Mouse (Mus musculus): ENCODE results near the gene Blzf1. TPM values are rescaled to one million over a fixed set of nuclear protein-coding genes. Genes with fewer than 3 reads are reported as not detected.

The Blzf1 gene
- polyA plus RNA-seq, 1 experiment from 2014 or later, result 27.5 TPM

DNA sequence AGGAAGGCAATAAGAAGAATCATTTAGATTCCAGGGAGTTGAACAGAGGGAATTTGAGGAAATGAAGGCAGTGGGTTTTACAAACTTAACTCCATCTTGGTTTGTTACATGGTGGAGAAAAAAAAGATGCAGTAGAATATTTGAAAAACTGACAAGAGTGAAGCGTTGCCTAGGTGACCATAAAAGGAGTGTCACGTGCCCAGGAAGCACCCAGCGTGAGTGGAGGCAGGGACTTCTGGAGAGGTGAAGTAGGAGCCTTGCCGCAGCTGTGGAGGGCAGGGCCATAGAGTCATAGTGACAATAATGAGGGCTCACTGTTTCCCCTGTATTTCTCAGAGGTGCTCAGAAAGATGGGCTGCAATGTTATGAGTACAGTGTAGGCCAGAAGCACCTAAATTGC lies 28.0 kb downstream of the Blzf1 start:
- peaks cover 13% of the 10 kb centered on the region for H3K4me1 ChIP-seq
- H3K9me3 ChIP-seq (replicated peaks), result no peaks in the 10 kb centered on the region
- no peak overlapping the region for H3K27ac ChIP-seq
- 65% methylated on average over 4 of the region's 4 CpGs for WGBS
- no peaks in the 10 kb centered on the region for H3K27me3 ChIP-seq (ENCODE audit: low read depth, poor library complexity, severe bottlenecking)
- H3K36me3 ChIP-seq, result no peaks in the 10 kb centered on the region
- H3K4me3 ChIP-seq, result no peak overlapping the region
- DNase-seq (ENCODE audit: low spot score), result no peak

DNA sequence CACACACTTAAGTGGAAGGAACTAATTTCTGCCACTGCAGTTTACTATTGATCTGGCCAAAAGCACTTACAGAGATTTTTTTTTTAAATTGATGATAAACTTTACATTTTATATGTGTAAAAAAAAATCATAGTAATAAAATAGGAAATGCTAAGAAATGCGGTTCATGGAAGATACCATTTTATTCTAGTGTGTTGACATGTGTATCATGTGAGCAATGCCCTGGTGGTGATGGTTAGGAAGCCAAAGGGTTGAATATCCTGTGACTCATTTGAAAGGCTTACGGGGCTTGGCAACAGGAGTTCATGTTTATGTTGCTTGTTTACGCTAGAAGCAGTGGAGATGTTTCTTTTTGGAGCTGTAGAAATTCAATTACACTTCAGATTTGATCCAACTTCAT lies 30.7 kb downstream of the Blzf1 start:
- Histone ChIP-seq H3K27me3 (ENCODE audit: low read depth, poor library complexity, severe bottlenecking) (no peaks in the 10 kb centered on the region), H3K4me1 (peaks cover 32% of the 10 kb centered on the region), H3K4me3 (no peak overlapping the region), H3K9me3 (replicated peaks) (no peaks in the 10 kb centered on the region), H3K36me3 (no peaks in the 10 kb centered on the region), H3K27ac (no peak overlapping the region)
- WGBS, result 95% methylated on average over 3 of the region's 3 CpGs
- DNase-seq (ENCODE audit: low spot score), result no peak

DNA sequence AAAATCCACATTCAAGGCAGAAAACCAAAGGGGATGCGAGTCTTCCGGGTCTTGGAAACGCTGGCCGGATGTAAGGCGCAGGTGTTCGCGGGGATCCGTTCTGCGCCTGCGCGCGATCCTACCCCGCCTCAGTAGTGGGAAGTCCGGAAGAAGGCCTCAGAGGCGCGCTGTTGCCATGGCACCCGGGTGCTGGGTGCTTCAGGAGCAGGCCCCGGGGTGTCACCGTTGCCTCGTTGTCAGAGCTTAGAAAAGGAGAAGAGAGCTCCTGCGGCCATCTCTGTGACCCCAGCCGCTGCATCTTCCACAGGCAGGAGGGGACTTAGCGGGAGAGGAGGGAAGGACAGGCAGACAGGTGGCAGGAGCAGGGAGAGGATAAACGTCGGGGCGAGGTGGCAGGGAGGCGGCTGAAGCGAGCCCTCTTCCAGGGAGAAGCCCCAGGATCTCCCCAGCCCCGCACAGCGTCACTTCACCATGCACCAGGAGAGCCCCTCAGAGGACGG lies 31.8 kb downstream of the Blzf1 start, which contains the start of gene Ccdc181:
Gene Ccdc181, plus strand, starts transcription at position 131 of the 500 bp plus-strand sequence.
- Histone ChIP-seq H3K27ac (peak within 1 kb of the TSS; percentile 74), H3K4me1 (peaks cover 32% of the 10 kb centered on the region), H3K4me3 (peak within 1 kb of the TSS; percentile 75), H3K36me3 (no peaks in the 10 kb centered on the region), H3K27me3 (ENCODE audit: low read depth, poor library complexity, severe bottlenecking) (no peaks in the 10 kb centered on the region), H3K9me3 (replicated peaks) (no peaks in the 10 kb centered on the region)
- under 1% methylated on average over 31 of the region's 31 CpGs for WGBS
- DNase-seq (ENCODE audit: low spot score), result peak; percentile 93

DNA sequence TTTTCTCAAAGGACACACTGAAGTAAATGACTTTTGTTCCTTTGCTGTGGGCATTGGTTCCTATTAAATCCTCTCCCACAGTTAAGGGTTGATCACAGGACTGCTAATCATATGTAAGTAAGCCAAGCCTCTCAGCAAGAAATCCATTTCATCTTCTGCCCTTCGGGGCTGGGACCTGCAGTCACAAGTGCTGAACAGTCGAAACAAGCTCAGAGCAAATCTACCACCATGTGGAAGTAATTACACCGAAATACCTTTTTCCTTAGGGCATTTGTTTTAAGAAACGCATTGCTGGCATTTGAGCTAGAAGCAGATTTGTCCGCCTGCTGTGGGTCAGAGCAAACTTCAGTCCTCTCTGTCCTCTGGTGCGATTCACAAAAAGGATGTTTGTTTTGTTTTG lies 33.6 kb downstream of the Blzf1 start:
- H3K27ac ChIP-seq, result no peak overlapping the region
- WGBS, result 34% methylated on average over 6 of the region's 6 CpGs
- H3K9me3 ChIP-seq (replicated peaks), result no peaks in the 10 kb centered on the region
- H3K4me3 ChIP-seq, result no peak overlapping the region
- DNase-seq (ENCODE audit: low spot score), result no peak
- H3K4me1 ChIP-seq, result peaks cover 32% of the 10 kb centered on the region
- no peaks in the 10 kb centered on the region for H3K36me3 ChIP-seq
- no peaks in the 10 kb centered on the region for H3K27me3 ChIP-seq (ENCODE audit: low read depth, poor library complexity, severe bottlenecking)

DNA sequence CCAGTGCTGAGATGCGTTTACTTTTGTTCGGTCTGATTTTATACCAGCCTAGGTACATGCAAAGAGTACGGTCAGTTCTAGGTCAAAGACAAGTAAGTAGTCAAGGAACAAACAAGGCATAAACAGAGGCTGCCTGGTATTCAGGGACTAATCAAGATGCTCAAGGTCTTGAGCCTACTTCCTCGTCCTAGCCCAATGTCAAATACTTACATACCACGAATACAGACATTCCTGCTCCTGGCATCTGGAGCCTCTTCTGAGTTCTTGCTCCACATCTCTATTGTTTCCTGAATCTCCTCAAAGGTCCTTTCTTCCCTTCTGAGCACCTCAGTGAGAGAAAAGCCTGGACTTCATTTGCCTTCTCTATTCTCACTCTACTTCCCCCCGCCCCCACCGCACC lies 36.3 kb downstream of the Blzf1 start:
- H3K9me3 ChIP-seq (replicated peaks), result no peaks in the 10 kb centered on the region
- H3K4me3 ChIP-seq, result no peak overlapping the region
- H3K27ac ChIP-seq, result no peak overlapping the region
- H3K27me3 ChIP-seq (ENCODE audit: low read depth, poor library complexity, severe bottlenecking), result no peaks in the 10 kb centered on the region
- no peak for DNase-seq (ENCODE audit: low spot score)
- peaks cover 32% of the 10 kb centered on the region for H3K4me1 ChIP-seq
- WGBS, result 90% methylated on average over 7 of the region's 7 CpGs
- H3K36me3 ChIP-seq, result no peaks in the 10 kb centered on the region

DNA sequence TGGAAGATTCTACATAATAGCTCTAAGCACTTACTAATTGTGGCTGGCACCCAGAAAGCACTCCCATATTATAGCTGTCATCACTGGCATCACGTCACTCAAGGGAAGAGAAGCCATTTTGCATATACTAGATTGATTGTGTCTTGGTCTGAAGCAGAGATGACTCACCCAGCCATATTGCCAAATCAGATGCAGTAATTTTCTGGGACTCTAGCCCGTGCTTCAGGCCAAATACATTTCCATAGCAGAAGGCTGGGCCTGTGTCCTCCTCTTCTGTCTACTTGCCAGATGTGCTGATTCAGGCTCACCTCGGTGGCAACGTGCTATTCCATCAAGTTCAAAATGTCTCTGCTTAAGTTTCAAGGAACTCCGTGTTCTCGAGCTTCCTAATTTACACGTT lies 45.7 kb downstream of the Blzf1 start:
- DNase-seq (ENCODE audit: low spot score), result no peak
- H3K27me3 ChIP-seq (ENCODE audit: low read depth, poor library complexity, severe bottlenecking), result no peaks in the 10 kb centered on the region
- WGBS, result 95% methylated on average over 7 of the region's 7 CpGs
- no peaks in the 10 kb centered on the region for H3K4me1 ChIP-seq
- H3K36me3 ChIP-seq, result peaks cover 37% of the 10 kb centered on the region
- no peak overlapping the region for H3K4me3 ChIP-seq
- no peaks in the 10 kb centered on the region for H3K9me3 ChIP-seq (replicated peaks)
- H3K27ac ChIP-seq, result no peak overlapping the region

DNA sequence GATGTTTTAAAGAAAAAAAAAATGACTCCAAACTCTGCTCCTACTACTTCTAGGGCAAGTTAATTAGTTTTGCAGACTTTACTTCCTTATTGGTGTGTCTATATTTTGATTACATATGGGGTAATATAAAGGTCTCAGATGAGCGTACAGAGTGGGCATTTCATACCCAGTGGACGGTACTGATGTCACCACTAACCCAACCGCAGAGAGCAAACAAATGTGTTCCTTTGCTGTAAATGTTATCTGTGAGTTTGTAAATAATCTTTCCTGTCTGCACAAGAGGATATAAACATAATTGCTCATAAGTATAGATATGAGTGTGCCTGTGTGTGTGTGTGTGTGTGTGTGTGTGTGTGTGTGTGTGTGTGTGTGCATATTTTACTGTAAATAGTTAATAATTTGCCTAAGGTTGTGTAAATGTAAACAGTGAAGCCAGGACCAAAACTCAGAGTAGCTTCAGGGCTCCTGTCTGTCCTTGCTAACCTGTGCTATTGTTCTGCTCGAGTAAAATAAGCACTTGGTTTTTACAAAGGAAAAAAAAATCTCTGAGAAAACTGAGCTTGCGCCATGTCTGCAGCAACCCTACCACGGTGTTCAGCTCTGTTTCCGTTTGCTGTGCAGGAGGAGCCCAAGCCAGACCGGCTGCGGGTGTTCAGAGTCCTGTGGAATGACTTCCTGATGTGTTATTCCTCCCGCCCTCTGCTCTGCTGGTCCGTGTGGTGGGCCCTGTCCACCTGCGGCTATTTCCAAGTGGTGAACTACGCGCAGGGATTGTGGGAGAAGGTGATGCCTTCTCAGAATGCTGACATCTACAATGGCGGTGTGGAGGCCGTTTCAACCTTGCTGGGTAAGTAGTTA lies 46.9 kb downstream of the Blzf1 start:
- no peaks in the 10 kb centered on the region for H3K27me3 ChIP-seq (ENCODE audit: low read depth, poor library complexity, severe bottlenecking)
- DNase-seq (ENCODE audit: low spot score), result no peak
- H3K4me3 ChIP-seq, result no peak overlapping the region
- no peaks in the 10 kb centered on the region for H3K4me1 ChIP-seq
- H3K27ac ChIP-seq, result no peak overlapping the region
- H3K9me3 ChIP-seq (replicated peaks), result no peaks in the 10 kb centered on the region
- 91% methylated on average over 16 of the region's 16 CpGs for WGBS
- H3K36me3 ChIP-seq, result peaks cover 37% of the 10 kb centered on the region

DNA sequence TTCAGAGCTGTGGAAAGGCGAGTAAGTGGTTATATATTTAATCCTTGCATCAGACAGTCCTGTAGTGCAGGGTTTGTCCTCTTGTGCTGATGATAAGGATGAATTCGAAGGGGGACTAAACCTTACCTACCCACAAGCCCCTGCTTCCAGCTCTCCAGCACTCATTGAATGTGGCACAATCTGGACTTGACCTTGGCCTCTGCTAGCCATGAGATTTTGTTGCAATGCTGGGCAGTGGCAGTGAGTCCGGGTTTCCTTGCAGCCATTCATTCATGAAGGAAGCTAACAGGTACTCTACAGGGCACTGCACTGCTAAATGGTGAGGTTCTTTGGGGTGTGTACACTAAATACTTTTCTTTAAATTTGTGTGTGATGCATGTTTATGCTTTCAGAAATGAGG lies 52.5 kb downstream of the Blzf1 start:
- peaks cover 12% of the 10 kb centered on the region for H3K27me3 ChIP-seq (ENCODE audit: low read depth, poor library complexity, severe bottlenecking)
- DNase-seq (ENCODE audit: low spot score), result no peak
- WGBS, result 74% methylated on average over 3 of the region's 3 CpGs
- H3K36me3 ChIP-seq, result peaks cover 9% of the 10 kb centered on the region
- peaks cover 13% of the 10 kb centered on the region for H3K4me1 ChIP-seq
- H3K9me3 ChIP-seq (replicated peaks), result no peaks in the 10 kb centered on the region
- no peak overlapping the region for H3K27ac ChIP-seq
- no peak overlapping the region for H3K4me3 ChIP-seq

DNA sequence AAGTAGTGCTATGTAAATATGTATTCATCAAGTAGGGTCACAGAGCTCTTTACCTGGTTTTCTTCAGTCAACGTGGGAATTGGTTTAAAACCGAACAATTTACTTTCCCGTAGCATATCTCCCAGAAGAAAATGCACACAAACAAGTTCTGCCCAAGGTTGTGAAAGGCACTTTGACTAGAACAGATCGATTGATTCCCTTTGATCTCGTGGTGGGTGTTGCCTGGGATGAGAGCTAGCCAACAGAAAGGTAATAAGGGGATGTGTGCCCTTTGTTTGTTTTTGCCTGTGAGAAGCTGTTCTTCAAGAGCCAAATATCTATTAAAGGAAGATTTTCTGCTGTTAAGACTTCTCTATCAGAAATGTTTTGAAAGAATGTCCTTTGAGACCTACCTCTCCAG lies 54.7 kb downstream of the Blzf1 start:
- 65% methylated on average over 5 of the region's 5 CpGs for WGBS
- Histone ChIP-seq H3K27ac (no peak overlapping the region), H3K4me1 (peaks cover 27% of the 10 kb centered on the region), H3K27me3 (ENCODE audit: low read depth, poor library complexity, severe bottlenecking) (peaks cover 13% of the 10 kb centered on the region), H3K4me3 (no peak overlapping the region), H3K9me3 (replicated peaks) (no peaks in the 10 kb centered on the region), H3K36me3 (peaks cover 9% of the 10 kb centered on the region)
- DNase-seq (ENCODE audit: low spot score), result no peak

DNA sequence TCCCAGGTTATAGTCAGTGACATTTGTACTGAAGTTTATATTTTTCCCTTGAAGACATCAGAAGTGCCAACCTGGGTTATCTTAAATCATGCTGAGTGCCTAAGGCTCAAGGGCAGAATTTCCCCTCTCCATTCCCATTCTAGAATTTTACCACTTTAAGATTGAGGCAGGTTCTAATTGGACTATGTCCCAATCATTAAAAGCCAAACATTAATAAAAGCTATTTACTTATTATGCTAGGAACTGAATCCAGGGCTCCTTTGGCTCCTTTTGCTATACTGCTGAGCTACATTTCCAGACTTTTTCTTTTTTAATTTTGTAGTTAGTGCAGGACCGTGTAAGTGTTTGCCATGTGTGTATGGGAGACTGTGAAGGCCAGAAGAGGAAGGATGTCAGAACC lies 55.9 kb downstream of the Blzf1 start:
- H3K9me3 ChIP-seq (replicated peaks), result no peaks in the 10 kb centered on the region
- no peaks in the 10 kb centered on the region for H3K36me3 ChIP-seq
- 92% methylated on average over 1 of the region's 1 CpGs for WGBS
- no peak overlapping the region for H3K4me3 ChIP-seq
- H3K27me3 ChIP-seq (ENCODE audit: low read depth, poor library complexity, severe bottlenecking), result peaks cover 13% of the 10 kb centered on the region
- H3K4me1 ChIP-seq, result peaks cover 29% of the 10 kb centered on the region
- DNase-seq (ENCODE audit: low spot score), result no peak
- no peak overlapping the region for H3K27ac ChIP-seq

DNA sequence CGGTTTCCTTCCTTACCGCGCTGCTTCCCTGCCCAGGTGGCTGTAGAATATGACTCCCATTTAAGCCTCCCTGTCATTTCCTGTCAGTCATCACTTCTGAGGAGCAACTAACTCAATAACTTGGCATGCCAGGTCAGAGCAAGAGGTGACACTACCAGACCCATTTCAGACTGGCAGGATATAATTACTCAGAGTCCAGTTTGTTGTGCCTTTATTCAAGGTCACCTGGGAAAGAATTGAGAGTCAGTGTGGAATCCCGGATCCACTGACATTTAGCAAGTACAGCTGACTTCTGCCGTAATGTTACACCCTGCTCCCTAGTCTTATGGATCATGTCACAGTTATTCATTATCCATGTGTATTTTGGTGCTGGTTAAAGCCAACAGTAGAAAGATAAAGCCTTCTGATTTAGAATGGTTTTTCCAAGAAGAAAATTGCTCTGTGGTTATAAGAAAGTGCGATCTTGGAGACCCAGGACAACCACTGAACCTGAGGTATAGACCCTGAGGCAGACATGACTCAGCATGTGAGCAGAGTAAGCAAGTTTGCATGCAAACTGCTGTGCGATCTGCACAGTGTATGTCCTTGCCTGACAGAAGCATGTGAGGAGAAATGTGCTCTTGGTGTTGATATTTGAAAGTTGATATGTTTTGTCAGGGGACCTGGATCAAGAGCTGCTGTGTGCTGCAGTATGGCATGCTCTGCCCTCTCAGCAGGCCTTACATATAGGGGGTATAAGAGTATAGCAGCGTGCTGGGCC lies 56.7 kb downstream of the Blzf1 start:
- Histone ChIP-seq H3K27me3 (ENCODE audit: low read depth, poor library complexity, severe bottlenecking) (peaks cover 13% of the 10 kb centered on the region), H3K4me1 (peaks cover 29% of the 10 kb centered on the region), H3K27ac (no peak overlapping the region), H3K9me3 (replicated peaks) (no peaks in the 10 kb centered on the region), H3K36me3 (no peaks in the 10 kb centered on the region), H3K4me3 (peak overlapping the region; percentile 71)
- no peak for DNase-seq (ENCODE audit: low spot score)
- WGBS, result 69% methylated on average over 8 of the region's 8 CpGs

DNA sequence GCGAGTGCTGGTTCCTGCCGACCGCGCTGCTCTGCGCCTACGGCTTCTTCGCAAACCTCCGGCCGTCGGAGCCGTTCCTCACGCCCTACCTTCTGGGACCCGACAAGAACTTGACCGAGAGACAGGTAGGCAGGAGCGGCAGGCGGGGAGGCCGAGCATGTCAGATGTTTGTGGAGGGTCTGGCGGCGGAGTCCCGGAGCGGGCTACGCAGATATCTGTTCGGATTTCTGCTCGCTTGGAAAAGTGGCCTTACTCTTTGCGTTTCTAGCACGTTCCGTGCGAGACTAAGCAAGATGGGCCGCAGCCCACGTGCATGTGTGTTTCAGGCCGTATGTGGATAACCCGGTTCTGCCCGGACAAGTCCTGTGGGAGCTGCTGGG lies 58.0 kb downstream of the Blzf1 start:
- no peak for DNase-seq (ENCODE audit: low spot score)
- WGBS, result under 1% methylated on average over 33 of the region's 33 CpGs
- peak overlapping the region; percentile 88 for H3K27ac ChIP-seq

More for the DNA sequence above, 58.0 kb downstream of the Blzf1 start:
- H3K27me3 ChIP-seq (ENCODE audit: low read depth, poor library complexity, severe bottlenecking), result peaks cover 13% of the 10 kb centered on the region
- no peaks in the 10 kb centered on the region for H3K9me3 ChIP-seq (replicated peaks)
- H3K36me3 ChIP-seq, result no peaks in the 10 kb centered on the region
- H3K4me3 ChIP-seq, result peak overlapping the region; percentile 71
- H3K4me1 ChIP-seq, result peaks cover 29% of the 10 kb centered on the region

Measured in limb, embryonic 10.5 days (tissue).